Mouse (Mus musculus) urinary bladder, postnatal 4 days (tissue): ENCODE measurements around the gene Dnajb5.
A peak's percentile ranks its signal among the peaks of the same experiment; 100 is the strongest.

Experiments used
- DNase-seq, 2 experiments: peaks; one replicate each; pipeline ENCODE4 v3.0.0; 2021 to 2022; ENCODE audit warnings: low spot score in 2 of 2

Dnajb5 gene

DNA sequence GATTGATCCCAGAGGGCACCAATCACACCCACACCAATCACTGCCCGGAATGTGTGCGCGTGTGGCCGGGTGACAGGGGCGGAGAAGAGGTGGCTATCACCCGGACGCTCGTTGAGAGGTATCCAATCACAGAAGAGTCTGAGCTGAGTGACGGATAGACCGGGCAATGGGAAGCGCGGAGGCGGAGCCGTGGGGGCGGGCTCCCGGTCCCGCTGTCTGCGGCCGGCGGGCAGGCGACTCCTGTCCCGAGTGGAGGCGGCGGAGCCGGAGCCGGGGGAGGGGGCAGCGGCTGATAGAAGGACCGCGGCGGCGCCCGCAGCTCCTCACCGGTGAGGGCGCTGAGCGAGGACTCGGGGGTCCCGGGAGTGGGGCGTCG is at the start of gene Dnajb5:
Gene Dnajb5, plus strand, starts transcription at position 139 of the 376 bp plus-strand sequence.
- DNase-seq: peak; percentile 95 to 96

DNA sequence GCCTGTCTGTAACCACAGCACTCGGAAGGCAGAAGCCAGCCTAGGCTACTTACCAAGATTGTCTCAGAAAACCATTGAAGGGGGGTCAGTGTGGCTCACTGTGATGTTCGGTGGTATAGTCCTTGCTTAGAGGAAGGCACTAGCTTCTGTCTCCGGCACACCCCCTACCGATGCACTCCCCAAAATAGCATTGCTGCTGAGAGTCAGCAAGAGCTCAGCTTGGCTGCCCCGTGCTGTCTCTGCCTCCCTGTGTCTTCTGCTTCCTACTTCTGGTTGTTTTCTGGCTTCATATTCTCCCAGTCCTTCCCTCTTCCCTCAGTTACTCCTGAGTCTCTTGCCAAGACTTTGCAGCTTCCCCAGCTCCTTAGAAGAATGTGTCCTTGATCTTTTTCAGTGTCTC is 48.7 kb upstream of the Dnajb5 start:
- no peak for DNase-seq

DNA sequence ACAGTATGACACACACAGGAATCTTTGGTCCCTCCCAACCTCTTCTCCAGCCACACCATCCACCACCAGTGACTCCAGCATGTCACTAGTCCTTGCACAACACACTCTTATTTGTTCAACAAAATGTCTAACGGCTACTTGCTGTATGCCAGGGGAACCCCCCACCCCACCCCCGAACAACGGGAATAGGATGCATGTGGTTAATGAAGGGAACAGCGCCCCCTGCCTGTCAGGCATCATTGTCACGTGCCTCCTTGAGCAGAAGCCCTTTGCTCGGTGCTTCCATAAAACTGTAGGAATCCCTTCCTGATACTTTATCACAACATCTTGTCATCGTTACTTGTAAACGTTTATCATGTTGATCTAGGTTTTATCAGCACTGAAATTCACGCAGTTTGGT is 47.4 kb upstream of the Dnajb5 start:
- DNase-seq: no peak

DNA sequence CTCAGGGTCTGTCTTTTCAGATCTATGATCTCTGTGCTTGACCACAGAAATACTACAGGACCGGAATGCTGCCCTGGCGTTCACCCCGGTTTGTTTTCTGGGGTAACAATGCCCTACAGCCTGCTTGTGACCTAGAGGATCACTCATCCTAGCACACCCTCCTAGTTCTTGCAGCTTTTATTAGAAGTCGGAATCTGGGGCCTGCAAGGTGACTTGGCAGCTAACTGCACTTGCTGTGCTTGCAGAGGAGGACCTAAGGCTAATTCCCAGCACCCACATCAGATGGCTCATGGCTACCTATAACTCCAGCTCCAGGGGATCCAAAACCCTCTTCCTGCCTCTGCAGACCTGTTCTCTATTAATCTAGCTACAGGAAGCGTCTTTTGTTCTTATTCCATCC is 46.9 kb upstream of the Dnajb5 start:
- DNase-seq: no peak

DNA sequence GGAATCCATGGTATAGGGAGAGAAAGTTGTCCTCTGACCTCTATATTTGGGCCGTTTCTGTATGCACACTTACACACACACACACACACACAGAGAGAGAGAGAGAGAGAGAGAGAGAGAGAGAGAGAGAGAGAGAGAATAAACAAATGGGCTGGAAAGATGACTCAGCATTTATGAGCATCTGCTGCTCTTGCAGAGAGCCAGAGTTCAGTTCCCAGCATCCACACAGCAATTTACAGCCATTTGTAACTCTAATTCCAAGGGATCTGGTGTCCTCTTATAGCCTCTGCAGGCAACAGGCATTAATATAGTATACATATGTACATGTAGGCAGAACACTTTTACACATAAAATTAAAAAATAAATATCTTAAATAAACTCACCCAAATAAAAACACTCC is 45.7 kb upstream of the Dnajb5 start:
- no peak for DNase-seq

DNA sequence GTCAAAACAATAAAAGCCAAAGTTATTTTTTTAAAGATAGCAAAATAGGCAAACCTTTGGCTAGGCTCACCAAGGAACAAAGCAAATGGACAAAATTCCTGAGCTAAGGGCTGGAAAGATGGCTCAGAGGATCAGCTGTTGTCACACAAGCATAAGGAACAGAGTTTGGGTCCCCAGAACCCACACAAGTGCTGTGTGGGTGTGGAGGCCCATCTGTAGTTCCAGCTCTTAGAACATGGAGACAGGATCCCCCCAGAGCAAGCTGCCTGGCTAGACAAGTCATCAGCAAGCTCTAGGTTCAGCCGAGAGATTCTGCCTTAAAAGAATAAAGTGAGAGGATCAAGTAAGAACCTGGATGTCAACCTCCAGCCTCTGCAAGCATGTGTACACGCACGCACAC is 45.1 kb upstream of the Dnajb5 start:
- DNase-seq: no peak

DNA sequence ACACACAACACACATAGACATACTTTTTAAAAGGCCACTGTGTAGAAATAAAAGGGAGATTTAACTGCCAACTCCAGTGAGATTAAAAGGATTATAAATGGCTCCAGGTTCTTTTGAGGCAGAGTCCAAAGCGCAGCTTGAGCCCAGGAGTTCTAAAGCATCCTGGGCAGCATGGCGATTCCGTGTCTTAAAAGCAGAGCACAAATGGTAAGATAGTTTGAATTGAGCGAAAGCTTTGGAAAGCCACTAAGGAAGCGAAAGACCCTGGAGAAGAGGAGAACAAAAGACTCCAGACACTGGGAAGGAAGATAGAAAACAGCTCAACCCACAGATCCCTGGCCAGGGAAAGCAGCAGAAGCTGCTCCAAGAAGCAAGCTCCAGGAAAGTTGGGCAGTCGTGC is 44.6 kb upstream of the Dnajb5 start:
- DNase-seq: no peak

DNA sequence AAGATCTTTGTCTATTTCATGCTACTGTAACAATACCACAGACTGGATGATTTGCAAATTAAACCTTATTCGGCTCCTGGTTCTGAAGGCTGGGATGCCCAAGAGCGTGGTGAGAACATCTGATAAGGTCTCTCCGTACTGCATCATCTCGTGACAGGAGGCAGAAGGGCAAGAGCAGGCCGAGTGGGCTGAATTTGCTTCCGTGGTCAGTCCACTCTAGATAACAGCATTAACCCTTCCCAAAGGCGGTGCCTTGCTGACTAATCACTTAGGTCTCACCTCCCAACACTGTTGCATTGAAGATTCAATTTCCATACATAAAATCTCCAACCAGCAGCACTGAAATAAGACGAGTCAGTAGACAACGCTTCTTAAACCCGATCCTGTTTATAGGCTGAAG is 36.2 kb upstream of the Dnajb5 start:
- DNase-seq: no peak

DNA sequence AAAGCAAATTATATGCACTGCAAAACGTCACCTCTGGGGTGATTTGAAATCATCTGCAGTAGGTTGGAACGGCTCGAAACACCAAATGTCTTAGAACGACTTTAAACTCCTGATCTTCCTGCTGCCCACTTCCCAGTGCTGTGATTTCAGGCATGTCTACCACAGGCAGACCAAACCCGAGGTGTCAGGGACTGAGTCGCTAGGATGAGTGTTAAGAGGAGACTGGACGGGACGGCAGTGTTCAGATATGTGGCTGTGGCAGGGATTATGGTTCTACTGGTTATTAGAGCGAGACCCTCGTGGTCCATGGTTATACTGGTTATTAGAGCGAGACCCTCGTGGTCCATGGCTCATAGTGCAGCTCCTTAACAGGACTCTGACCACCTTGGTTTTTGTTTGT is 34.3 kb upstream of the Dnajb5 start:
- DNase-seq: no peak

DNA sequence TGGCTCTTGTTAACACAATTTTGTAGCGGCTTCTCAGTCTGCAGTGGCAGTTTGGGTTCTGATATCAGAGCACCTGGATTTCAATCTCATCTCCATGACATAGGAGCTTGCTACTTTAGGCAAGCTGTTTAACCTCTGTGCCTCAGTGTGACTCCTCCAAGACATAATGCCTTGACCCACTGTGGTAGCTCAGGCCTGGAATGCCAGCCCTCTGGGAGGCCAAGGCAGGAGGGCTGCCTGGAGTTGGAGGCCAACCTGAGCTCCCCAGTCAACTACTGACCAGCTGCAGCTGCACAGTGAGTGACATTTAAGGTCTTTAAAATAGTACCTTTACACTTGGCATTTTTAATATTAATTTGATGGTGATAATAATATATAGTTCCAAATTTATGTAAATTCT is 33.6 kb upstream of the Dnajb5 start:
- no peak for DNase-seq

DNA sequence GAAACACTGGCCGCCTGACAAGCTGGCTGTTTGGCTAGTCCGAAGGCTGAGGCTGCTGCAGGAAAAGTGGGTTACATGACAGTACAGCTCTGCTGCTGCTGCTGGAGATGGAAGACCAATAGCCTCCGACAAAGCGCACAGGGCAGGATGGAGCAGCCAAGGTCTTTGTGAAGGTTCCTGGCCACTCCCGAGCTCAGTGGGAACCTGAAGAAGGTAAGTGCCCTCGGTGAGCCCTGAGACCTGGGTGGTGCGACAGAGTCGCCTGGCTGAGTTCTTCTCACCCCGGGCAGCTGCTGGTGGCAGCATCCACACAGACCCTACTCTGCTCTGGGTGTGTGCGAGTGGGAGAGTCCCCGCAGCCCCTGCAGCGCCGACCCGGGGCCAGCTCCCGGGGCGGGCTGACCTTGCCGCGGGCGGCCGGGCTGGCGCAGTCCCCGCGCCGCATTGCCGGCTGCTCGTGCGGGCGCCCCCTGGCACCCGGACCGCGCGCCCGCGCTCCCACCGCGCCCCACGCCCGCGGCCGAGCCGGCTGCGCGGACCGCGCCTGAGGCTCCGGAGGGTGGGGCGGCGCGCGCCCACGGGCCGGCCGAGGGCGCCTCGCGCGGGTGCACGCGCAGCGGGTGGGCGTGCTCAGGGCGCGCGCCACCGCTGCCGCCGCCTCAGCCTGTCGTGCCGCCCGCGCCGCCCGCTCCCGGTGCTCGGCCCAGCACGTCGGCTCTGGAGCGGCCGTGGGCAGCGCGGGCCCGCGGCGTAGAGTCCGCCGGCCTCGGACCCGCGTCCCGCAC is 32.8 kb upstream of the Dnajb5 start, which contains the start of gene Phf24:
Gene Phf24, plus strand, starts transcription at position 44 of the 785 bp plus-strand sequence.
- no peak for DNase-seq

DNA sequence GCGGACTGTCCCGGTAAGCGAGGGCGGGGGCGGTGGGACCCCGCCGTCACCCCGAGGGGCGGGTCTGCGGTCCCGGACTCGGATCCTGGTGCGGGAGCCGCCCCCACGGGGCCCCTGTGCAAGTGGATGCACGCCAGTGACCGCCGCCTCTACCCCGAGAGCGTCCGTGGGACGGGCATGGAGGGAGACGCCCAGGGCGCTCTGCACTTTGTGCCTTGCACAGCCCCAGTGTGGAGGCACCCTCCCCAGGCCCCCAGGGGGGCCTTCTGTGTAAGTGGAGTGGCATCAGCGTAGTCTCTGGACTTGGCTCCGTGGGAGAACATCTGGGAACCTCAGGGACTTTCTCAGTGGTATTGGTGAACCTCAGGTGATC is 32.2 kb upstream of the Dnajb5 start:
- DNase-seq: no peak

DNA sequence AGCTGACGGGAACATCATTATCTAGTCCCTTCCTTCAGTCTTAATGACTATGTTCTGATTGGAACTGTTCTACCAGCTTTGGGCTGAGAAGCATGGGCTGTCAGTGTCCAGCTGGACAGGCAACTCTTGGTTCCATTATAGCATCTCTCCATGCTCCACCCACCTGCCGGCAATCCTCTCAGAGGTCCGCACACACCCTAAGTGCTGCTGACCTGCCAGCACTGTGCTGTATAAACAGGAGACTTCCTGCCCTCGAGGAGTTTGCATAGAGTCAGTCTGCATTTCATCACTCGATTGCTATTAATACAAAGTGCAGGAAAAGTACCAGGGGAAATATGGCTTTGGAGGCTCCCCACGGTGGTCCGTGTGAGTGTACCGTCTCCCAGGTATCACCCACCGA is 28.9 kb upstream of the Dnajb5 start:
- DNase-seq: no peak

DNA sequence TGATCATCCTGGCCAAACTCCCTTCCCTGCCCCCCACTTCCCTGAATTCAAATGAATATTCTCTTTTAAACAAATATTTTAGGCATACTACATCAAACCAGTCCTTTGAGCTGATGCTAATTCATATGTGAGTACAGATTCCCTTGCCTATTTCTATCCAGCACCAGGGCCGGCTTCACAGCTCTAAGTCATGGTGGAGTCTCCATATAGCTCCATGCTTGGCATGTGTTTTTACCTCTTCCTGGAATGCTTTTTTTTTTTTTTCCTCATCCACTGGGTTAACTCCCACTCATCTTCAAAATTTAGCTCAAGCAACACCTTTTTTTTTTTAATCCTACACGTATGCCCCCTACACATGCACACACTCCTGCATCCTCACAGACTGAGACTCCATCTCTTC is 28.1 kb upstream of the Dnajb5 start:
- peak in 1 of 2 experiments; percentile 46 for DNase-seq

DNA sequence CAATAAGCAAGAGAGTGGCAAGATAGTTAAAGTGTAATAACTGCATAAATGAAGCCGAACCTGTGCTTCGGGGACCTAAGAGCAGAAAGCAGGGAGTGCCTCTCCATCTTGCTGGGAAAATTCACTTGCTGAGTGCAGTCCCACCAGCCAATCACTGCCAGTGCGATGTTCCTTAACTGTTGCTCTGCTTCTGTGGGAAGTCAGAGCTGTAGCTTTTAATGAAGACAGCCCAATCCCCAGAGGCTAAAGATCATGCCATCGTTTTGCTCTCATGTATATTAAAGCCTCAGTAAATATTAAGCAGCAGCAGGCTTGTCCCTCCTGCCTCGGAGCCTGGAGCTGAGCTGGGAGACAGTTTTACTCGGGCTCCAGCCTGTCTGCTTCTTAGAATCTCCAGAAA is 27.6 kb upstream of the Dnajb5 start:
- peak in 1 of 2 experiments; percentile 17 for DNase-seq

DNA sequence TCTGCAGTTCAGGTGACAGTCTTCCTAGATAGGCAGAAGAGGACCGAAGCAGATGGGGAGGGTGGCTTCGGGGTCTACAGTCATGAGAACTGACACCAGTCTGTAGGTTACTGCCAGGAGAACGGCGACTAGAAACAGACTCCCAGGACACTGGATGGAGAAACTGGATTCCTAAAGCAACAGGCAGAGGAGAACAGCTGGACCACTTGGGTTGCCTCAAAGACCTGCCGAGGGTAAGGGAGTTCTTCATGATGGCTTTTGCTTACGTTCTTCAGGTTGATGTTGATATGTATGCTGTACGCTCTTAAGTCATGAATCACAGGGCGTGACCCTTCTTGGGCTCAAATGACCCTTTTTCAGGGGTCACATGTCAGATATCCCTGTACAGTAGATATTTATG is 27.2 kb upstream of the Dnajb5 start:
- peak in 1 of 2 experiments; percentile 36 for DNase-seq

DNA sequence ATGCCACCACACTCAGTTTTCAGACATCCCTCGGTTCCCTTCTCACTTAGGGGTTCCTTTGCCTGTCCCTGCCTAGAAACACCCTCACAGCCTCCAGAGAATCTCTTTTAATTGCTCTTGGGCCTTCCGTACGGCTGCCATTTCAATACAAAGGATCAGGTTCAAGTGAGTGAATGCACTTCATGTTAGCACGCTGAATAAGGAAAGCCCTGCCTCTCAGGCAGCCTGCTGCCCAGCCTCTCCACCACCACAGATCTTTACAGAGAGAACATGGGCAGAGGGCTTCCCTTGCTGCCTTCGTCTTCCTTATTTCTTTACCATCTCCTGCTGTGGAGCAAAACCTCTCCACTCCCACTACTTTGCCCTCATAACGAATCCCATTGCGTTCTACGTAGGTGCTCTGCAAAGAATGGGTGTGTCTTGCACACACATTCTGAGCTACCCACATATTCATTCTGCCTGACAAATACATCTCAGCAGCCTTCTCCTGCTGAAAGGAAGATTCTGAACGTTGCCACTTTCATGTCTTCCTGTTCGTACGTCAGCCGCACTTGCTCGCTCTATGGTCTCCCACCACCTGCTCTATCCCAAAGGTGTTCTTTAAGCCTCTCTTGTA is 25.4 kb upstream of the Dnajb5 start:
- DNase-seq: peak in 1 of 2 experiments; percentile 40

DNA sequence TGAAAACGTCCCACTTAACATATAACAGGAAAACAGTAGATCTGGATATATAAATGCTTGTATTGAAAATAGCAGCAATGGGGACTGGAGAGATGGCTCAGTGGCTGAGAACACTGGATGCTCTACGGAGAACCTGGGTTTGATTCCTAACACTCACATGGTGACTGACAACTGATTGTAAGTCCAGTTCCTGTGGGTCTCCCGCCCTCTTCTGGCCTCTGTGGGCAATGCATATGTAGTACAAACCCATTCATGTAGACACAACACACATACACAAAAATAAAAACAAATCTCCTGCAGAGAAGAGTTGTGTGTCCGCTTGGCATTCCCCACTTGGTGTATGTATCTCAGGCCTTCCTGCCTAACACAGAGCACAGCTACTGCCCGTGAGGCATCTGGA is 21.4 kb upstream of the Dnajb5 start:
- DNase-seq: peak in 1 of 2 experiments; percentile 32

DNA sequence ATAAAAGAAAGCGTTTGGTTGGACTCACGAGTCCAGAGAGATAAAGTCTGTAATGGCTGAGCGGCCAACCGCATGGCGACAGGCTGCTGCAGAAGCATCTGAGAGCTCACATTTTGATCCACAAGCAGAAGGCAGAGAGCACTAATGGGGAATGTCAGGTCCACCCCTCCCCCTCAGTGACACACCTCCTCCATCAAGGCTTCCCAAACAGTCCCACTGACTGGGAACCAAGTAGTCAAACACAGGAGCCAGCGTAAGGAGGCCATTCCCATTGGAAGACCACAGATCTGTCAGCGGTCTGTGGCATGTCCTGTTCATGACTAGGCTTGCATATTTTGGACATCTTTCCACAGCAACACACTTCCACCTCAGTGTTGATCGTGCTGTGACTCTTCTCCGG is 20.7 kb upstream of the Dnajb5 start:
- peak; percentile 10 to 56 for DNase-seq

DNA sequence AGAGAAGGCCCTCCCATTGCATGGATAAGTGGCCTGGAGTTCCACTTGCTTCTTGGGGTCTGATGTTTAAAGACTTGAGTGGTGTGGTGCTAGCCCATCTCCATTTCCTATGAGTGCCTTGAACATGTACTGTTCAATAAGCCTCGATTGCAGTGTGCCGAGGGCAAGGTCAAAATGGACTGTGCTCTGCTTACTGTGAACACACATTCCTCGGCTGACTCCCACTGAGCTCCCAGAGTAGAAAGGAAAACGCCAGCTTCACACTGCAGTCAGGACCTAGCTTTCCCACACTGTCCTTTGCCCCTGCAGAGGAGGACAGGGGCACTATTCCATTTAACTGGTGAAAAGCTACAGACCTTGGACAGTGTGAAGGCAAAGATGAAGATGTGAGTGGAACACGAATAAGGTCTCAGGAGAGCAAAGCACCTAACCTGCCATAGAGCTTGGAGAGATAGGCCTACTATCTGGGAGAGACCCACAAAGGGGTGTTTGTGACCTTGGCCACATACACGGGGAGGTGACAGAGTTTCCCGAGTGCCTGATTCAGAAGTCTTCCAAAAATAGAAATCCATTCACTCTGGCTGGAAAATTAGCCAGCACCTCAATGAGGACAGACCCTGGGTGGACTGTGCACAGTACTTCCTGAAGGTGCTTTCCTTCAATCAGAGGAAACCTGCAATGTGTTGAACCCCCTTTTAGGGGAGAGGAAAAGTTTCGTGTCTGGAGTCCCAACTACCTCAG is 17.2 kb upstream of the Dnajb5 start:
- peak; percentile 3 to 33 for DNase-seq

DNA sequence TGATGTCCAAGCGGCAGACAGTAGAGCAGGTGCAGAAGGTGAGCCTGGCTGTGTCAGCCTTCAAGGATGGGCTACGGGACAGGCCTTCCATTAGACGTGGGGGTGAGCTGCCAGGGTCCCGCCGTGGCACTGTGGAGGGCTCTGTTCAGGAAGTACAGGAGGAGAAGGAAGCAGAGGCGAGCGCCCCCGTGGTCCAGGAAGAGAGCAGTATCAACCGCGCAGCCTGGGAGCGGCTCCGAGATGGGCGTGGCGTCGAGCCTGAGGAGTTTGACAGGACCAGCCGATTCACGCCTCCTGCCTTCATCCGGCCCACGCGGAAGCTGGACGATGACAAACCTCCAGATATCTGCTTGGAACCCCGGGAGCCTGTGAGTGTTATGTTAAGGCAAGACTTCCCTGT is 16.0 kb upstream of the Dnajb5 start:
- DNase-seq: peak in 1 of 2 experiments; percentile 79

DNA sequence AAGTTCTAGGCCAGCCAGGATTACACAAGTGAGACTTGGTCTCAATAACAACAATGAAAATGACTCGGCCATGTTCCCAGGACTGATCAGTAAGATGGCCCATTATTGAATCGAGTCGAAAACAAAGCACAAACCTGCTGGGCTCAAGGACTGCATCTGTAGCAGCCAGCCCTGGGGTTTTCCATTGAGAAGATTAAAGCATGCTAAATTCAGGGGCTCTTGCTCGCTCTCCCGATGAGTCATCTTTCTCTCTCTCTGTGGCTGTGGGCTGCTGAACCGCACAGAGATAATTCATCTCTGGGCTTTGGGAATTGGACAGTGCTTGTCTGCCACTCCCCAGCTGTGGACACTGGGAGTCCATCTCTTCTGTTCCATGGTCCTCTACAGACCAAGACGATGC is 8.2 kb upstream of the Dnajb5 start:
- no peak for DNase-seq

DNA sequence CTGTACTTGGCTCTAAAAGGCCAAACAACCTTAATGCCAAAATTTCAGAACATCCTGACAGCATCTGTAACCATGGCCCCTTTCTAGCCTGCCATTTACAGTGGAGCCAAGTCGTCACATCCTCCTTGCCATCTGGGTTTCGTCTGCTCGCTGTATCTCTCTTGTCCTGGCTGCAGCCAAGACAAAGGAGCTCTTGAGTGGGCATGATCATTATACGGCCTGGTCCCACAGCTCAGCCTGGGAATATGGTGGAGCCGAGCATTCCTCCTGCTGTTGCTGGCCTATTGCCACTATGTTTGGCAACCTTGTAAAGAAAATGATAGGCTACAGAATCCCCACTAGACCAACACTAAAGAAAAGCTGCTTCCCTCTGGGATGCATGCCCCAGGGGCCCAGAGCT is 6.3 kb upstream of the Dnajb5 start:
- DNase-seq: no peak
